Mouse (Mus musculus) C2C12 (cell line): Measurements from ENCODE around the gene Pard3. TPM values are rescaled to one million over a fixed set of nuclear protein-coding genes. Genes with fewer than 3 reads are reported as not detected.

ENCODE experiments used
- H3K27me3 ChIP-seq: one replicate; pipeline ENCODE4 v1.6.1; 2011; ENCODE audit not compliant: control insufficient read depth, insufficient read depth, insufficient read length
- H3K36me3 ChIP-seq: one replicate; pipeline ENCODE4 v1.6.1; 2011; ENCODE audit not compliant: control insufficient read depth, insufficient read depth
- H3K4me3 ChIP-seq: one replicate; pipeline ENCODE4 v1.5.1; 2011; ENCODE audit warnings: mild to moderate bottlenecking, control low read depth; ENCODE audit not compliant: poor library complexity, insufficient read depth, severe bottlenecking
- H3K79me2 ChIP-seq: one replicate; pipeline ENCODE4 v1.6.1; 2011; ENCODE audit not compliant: control insufficient read depth, insufficient read depth
- H3K79me3 ChIP-seq: one replicate; pipeline ENCODE4 v1.6.1; 2011; ENCODE audit warnings: low read depth, control low read depth
- H3ac ChIP-seq: one replicate; pipeline ENCODE3; 2011; ENCODE audit warnings: low read depth; ENCODE audit not compliant: control insufficient read depth, insufficient read length
- CEBPB ChIP-seq: IDR thresholded peaks from one replicate; pipeline ENCODE4 v1.6.1; 2011; ENCODE audit warnings: low read depth, mild to moderate bottlenecking, control low read depth, moderate library complexity
- CTCF ChIP-seq: IDR thresholded peaks from one replicate; pipeline ENCODE4 v1.5.1; 2011; ENCODE audit not compliant: control insufficient read depth, insufficient read depth, insufficient read length
- FOSL1 ChIP-seq: IDR thresholded peaks from one replicate; pipeline ENCODE4 v1.8.0; 2011; ENCODE audit warnings: mild to moderate bottlenecking, low read length; ENCODE audit not compliant: poor library complexity, insufficient read depth, severe bottlenecking
- MAX ChIP-seq: IDR thresholded peaks from one replicate; pipeline ENCODE4 v1.6.1; 2011; ENCODE audit warnings: mild to moderate bottlenecking, control low read depth
- MYOD1 ChIP-seq: IDR thresholded peaks from one replicate; pipeline ENCODE4 v1.6.1; 2011; ENCODE audit warnings: low read depth; ENCODE audit not compliant: control insufficient read depth, insufficient read length
- MYOG ChIP-seq: IDR thresholded peaks from one replicate; pipeline ENCODE4 v1.6.1; 2011; ENCODE audit not compliant: control insufficient read depth, insufficient read length; ENCODE audit errors: extremely low read depth
- USF1 ChIP-seq: IDR thresholded peaks from one replicate; pipeline ENCODE4 v1.6.1; 2011; ENCODE audit warnings: low read depth, mild to moderate bottlenecking, control low read depth, moderate library complexity
- polyA plus RNA-seq: library from polyadenylated mRNA; unstranded; fragments of >200 nt; fragmentation: generic; extraction: Trizol; gene quantifications from one replicate; pipeline ENCODE4 v1.2.1, GENCODE M21; 2012; ENCODE audit warnings: missing spikeins

The Pard3 gene
- polyA plus RNA-seq, 1 experiment = 8.4 TPM

- TF ChIP-seq USF1 (no peak), MAX (no peak), FOSL1 (no peak), MYOG (no peak), MYOD1 (no peak), CEBPB (no peak), CTCF (no peak)
- H3K79me3 ChIP-seq = no peaks in the 10 kb centered on the region
- no peaks in the 10 kb centered on the region for H3K27me3 ChIP-seq
- no peak overlapping the region for H3ac ChIP-seq
- H3K79me2 ChIP-seq = no peaks in the 10 kb centered on the region
- no peak overlapping the region for H3K4me3 ChIP-seq
- no peaks in the 10 kb centered on the region for H3K36me3 ChIP-seq
Measured at GRCm38 (mm10) chr8:127514810-127515735, 451.4 kb downstream of the Pard3 start.

GRCm38 (mm10) chr8:127516043-127516442, 452.4 kb downstream of the Pard3 start:
- no peaks in the 10 kb centered on the region for H3K27me3 ChIP-seq
- H3K79me2 ChIP-seq = no peaks in the 10 kb centered on the region
- no peak overlapping the region for H3K4me3 ChIP-seq
- TF ChIP-seq MYOD1 = no peak
- no peak for TF ChIP-seq CEBPB
- no peak for TF ChIP-seq USF1
- TF ChIP-seq FOSL1 = no peak
- TF ChIP-seq MAX = no peak
- no peak overlapping the region for H3ac ChIP-seq
- no peaks in the 10 kb centered on the region for H3K36me3 ChIP-seq
- H3K79me3 ChIP-seq = no peaks in the 10 kb centered on the region

- Histone ChIP-seq H3K4me3 (no peak overlapping the region), H3K79me3 (no peaks in the 10 kb centered on the region)
Measured at GRCm38 (mm10) chr8:127525673-127526072, 462.0 kb downstream of the Pard3 start.

GRCm38 (mm10) chr8:127528315-127528714, 464.6 kb downstream of the Pard3 start:
- Histone ChIP-seq H3K36me3 (no peaks in the 10 kb centered on the region), H3ac (no peak overlapping the region), H3K79me2 (no peaks in the 10 kb centered on the region), H3K4me3 (no peak overlapping the region), H3K27me3 (no peaks in the 10 kb centered on the region), H3K79me3 (no peaks in the 10 kb centered on the region)
- no peak for TF ChIP-seq CTCF
- TF ChIP-seq MYOD1 = no peak
- TF ChIP-seq CEBPB = no peak
- TF ChIP-seq MAX = no peak
- no peak for TF ChIP-seq FOSL1
- TF ChIP-seq USF1 = no peak
- TF ChIP-seq MYOG = no peak

More at GRCm38 (mm10) chr8:127525673-127526072, 462.0 kb downstream of the Pard3 start:
- Histone ChIP-seq H3K27me3 (no peaks in the 10 kb centered on the region), H3ac (no peak overlapping the region), H3K36me3 (no peaks in the 10 kb centered on the region), H3K79me2 (no peaks in the 10 kb centered on the region)
- TF ChIP-seq USF1 (no peak), MAX (no peak), CEBPB (no peak), MYOD1 (no peak), FOSL1 (no peak), CTCF (no peak), MYOG (no peak)

GRCm38 (mm10) chr8:127529746-127530145, 466.1 kb downstream of the Pard3 start:
- no peak overlapping the region for H3K4me3 ChIP-seq
- no peaks in the 10 kb centered on the region for H3K36me3 ChIP-seq

GRCm38 (mm10) chr8:127531866-127532265, 468.2 kb downstream of the Pard3 start:
- Histone ChIP-seq H3K79me3 (no peaks in the 10 kb centered on the region), H3K4me3 (no peak overlapping the region), H3K36me3 (no peaks in the 10 kb centered on the region), H3K27me3 (no peaks in the 10 kb centered on the region), H3ac (no peak overlapping the region), H3K79me2 (no peaks in the 10 kb centered on the region)
- no peak for TF ChIP-seq FOSL1

More at GRCm38 (mm10) chr8:127529746-127530145, 466.1 kb downstream of the Pard3 start:
- H3K27me3 ChIP-seq = no peaks in the 10 kb centered on the region
- TF ChIP-seq CEBPB (no peak), MYOD1 (no peak), FOSL1 (no peak), MYOG (no peak), USF1 (no peak), MAX (no peak), CTCF (no peak)
- H3K79me3 ChIP-seq = no peaks in the 10 kb centered on the region
- no peaks in the 10 kb centered on the region for H3K79me2 ChIP-seq
- H3ac ChIP-seq = no peak overlapping the region
